Mouse (Mus musculus) heart, postnatal 0 days (tissue): ENCODE measurements around the gene Ehmt1.

Experiments
- CTCF ChIP-seq: IDR thresholded peaks from 2 replicates; pipeline ENCODE4 v1.5.1; 2016; ENCODE audit warnings: antibody characterized with exemption, control low read depth, low read depth
- EP300 ChIP-seq: IDR thresholded peaks from 2 replicates; pipeline ENCODE4 v1.6.1; 2016; ENCODE audit warnings: antibody characterized with exemption, low read depth

DNA sequence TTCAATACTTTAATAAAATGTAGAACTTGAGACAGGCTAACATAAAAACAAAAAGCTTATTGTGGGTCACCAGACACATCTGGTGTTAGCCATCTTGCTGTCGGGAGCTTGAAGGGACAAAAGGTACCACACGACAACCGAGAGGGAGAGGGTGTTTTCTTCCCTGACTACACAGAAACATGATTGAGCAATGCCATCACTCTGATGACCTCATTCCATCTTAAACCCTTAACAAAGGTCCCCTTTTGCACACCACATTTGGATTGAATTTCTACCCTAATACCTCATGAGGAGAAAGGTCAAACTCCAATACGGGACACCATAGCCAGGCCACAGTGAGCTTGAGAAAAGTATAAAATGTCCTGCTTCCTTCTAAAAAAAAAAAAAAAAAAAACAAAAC, 132.2 kb downstream of the Ehmt1 start:
- no peak for TF ChIP-seq CTCF
- no peak for TF ChIP-seq EP300
